Mouse (Mus musculus): Measurements from ENCODE around the gene Tubgcp3. TPM values are rescaled to one million over a fixed set of nuclear protein-coding genes. Genes with fewer than 3 reads are reported as not detected.

The Tubgcp3 gene
- total RNA-seq, 2 experiments from 2014 or later = 53.9 to 56.7 TPM

Other genes starting within 250 kb of the Tubgcp3 start
- not detected in 2 replicates for gene Spaca7, start 99.2 kb downstream of the Tubgcp3 start, total RNA-seq (2015)
- not detected in 2 replicates for gene Spaca7, start 99.2 kb downstream of the Tubgcp3 start, total RNA-seq (2017)
- gene Atp11a, start 84.8 kb upstream of the Tubgcp3 start, total RNA-seq (2015) = 14.5 and 17.1 TPM in 2 replicates
- gene Atp11a, start 84.8 kb upstream of the Tubgcp3 start, total RNA-seq (2017) = 15.9 and 16.0 TPM in 2 replicates
- 7.6 and 8.8 TPM in 2 replicates for gene Mcf2l, start 201.6 kb upstream of the Tubgcp3 start, total RNA-seq (2015)
- 19.9 and 20.2 TPM in 2 replicates for gene Mcf2l, start 201.6 kb upstream of the Tubgcp3 start, total RNA-seq (2017)

All from megakaryocyte progenitor cell, adult 5-6 weeks (primary cell).